Mouse (Mus musculus): ENCODE data around the gene Zc3h10.

DNA sequence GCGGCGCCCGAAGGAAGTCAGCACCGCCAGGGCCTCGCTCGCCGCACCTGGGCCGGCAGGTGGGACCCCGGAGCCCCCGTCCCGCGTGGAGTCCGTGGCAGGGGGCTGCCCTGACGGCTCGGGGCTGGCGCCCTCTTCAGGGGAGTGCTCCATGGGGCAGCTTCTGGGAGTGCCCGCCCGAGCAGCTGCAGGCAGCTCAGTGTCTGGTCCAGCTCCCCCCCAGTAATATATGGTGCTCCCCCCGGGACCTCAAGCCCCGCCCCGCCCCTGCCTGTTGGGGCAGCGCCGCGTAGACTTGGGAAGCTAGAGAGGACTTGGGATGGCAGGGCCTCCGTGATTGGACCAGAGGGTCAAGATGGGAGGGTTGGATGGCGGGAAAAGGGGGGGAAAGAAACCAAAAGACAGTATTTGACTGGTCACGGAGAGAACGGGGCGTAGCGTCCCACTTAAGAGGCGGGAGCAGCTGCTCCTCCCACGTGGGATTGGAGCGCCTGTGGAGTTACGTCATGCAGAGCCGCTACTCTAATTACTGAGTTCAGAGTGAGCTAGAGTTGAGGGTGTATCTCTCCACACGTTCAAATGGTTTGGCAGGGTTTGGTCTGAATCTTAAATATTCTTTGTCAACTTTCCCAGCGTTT, 21.8 kb downstream of the Zc3h10 start, which contains the start of gene Esyt1:
- peak; percentile 66 for TF ChIP-seq CTCF (IDR thresholded peaks at IDR 0.05)
- TF ChIP-seq EP300 (IDR thresholded peaks at IDR 0.05) = peak; percentile 24; the same call in 1 of the 2 replicates

All from lung, postnatal 0 days (tissue).